Comparison of ENCODE assay signal across 19 mouse cellular contexts in genomic region chr1:57579086-57579485, GRCm38 (mm10).
DNase-seq lines count a peak whose midpoint lies in the region; ATAC-seq lines count a peak whose summit lies in the region.
"Had no signal": no experiment of that assay in that cellular context is flagged by ENCODE, and none has a peak within 500 bp of the region (broad histone marks: within the 10 kb centered on the region; RNA-seq: fewer than 3 reads in every experiment).

No protein-coding gene starts in this region.

- no peak overlapping the region for H3K9ac ChIP-seq in heart, embryonic 16.5 days (ENCODE audit: low read length)
- no peak overlapping the region for H3K9ac ChIP-seq in limb, embryonic 15.5 days
- H3K9ac ChIP-seq: liver, postnatal 0 days; neural tube, embryonic 15.5 days had no signal

- H3K4me1 ChIP-seq in heart, embryonic 16.5 days (ENCODE audit: control insufficient read depth, insufficient read depth, low read length) = peaks cover 2% of the 10 kb centered on the region
- H3K4me1 ChIP-seq in limb, embryonic 15.5 days = peaks cover 7% of the 10 kb centered on the region
- H3K4me1 ChIP-seq: neural tube, embryonic 15.5 days had no signal

- H3K4me3 ChIP-seq in heart, embryonic 16.5 days (ENCODE audit: low read length) = no peak overlapping the region
- H3K4me3 ChIP-seq in limb, embryonic 15.5 days = no peak overlapping the region
- H3K4me3 ChIP-seq: neural tube, embryonic 15.5 days had no signal

- no peak for DNase-seq in heart, postnatal 36 days
- DNase-seq in 3T3-L1 (ENCODE audit: low read depth, low spot score) = peak; percentile 26
- DNase-seq in brain, adult 2 months (ENCODE audit: low read depth, low spot score) = peak; percentile 15
- no peak for DNase-seq in left cerebral cortex, adult 9 months (ENCODE audit: low spot score in 2 of 2)
- DNase-seq in left cerebral cortex, postnatal 4 days = no peak
- DNase-seq: adrenal gland, postnatal 10 days; cerebellum, adult 11-12 months; kidney, adult 9 months; liver, postnatal 0 days; lung, postnatal 36 days; right cerebral cortex, postnatal 14 days; spleen, adult 18-20 months had no signal

- H3K36me3 ChIP-seq in heart, embryonic 16.5 days (ENCODE audit: control insufficient read depth, insufficient read depth) = no peaks in the 10 kb centered on the region
- H3K36me3 ChIP-seq in limb, embryonic 15.5 days = no peaks in the 10 kb centered on the region
- H3K36me3 ChIP-seq: neural tube, embryonic 15.5 days had no signal

- intact Hi-C loops in heart, postnatal 36 days (cut with DNase I) = no loop called here
- intact Hi-C loops in left cerebral cortex, postnatal 4 days (cut with DNase I) = no loop called here

- H3K27me3 ChIP-seq in heart, embryonic 16.5 days (ENCODE audit: control insufficient read depth, insufficient read depth, low read length) = no peaks in the 10 kb centered on the region
- no peaks in the 10 kb centered on the region for H3K27me3 ChIP-seq in limb, embryonic 15.5 days
- H3K27me3 ChIP-seq: neural tube, embryonic 15.5 days had no signal

- 55% methylated on average over 3 of the region's 3 CpGs for WGBS in heart, embryonic 16.5 days
- 21% methylated on average over 3 of the region's 3 CpGs for WGBS in limb, embryonic 15.5 days

- H3K9me3 ChIP-seq in heart, embryonic 16.5 days (replicated peaks; ENCODE audit: control insufficient read depth, low read length) = no peaks in the 10 kb centered on the region
- H3K9me3 ChIP-seq in limb, embryonic 15.5 days = no peaks in the 10 kb centered on the region
- H3K9me3 ChIP-seq: neural tube, embryonic 15.5 days had no signal

- H3K27ac ChIP-seq in heart, embryonic 16.5 days (ENCODE audit: low read length) = no peak overlapping the region; the same call in 1 of the 2 replicates
- H3K27ac ChIP-seq in limb, embryonic 15.5 days = peak overlapping the region; percentile 90
- H3K27ac ChIP-seq: hindbrain, postnatal 0 days; neural tube, embryonic 15.5 days had no signal

- ATAC-seq in heart, embryonic 16.5 days (replicated peaks; ENCODE audit: extremely low read depth, insufficient read depth, low FRiP score) = peak; percentile 58; the same call in 1 of the 2 replicates
- ATAC-seq in limb, embryonic 15.5 days (ENCODE audit: insufficient number of reproducible peaks, low FRiP score, low TSS enrichment, low read depth) = peak; percentile 85
- ATAC-seq: forebrain, embryonic 16.5 days; hindbrain, postnatal 0 days; liver, postnatal 0 days; midbrain, embryonic 16.5 days had no signal

- H3K4me2 ChIP-seq in heart, embryonic 16.5 days (ENCODE audit: low read depth, low read length) = no peak overlapping the region
- H3K4me2 ChIP-seq in limb, embryonic 15.5 days = no peak overlapping the region
- H3K4me2 ChIP-seq: heart, embryonic 11.5 days; neural tube, embryonic 15.5 days had no signal

Comparison
In these comparisons a context has a peak if more than half of its experiments do, and no peak if none do; other contexts are left out.
1. DNase-seq: peak in 3T3-L1 (single experiment) and brain, adult 2 months (single experiment); none in heart, postnatal 36 days (0 of 2), left cerebral cortex, adult 9 months (0 of 2) and left cerebral cortex, postnatal 4 days (single experiment).